Mouse (Mus musculus) mesoderm, embryonic 11.5 days (tissue): ENCODE measurements around the gene Sgip1.

Experiments
- DNase-seq: peaks from one replicate; pipeline ENCODE4 v3.0.0-alpha.2; 2012; ENCODE audit warnings: low read depth, low spot score

Sgip1 gene

GRCm38 (mm10) chr4:102741287-102741686, at the start of gene Sgip1:
Gene Sgip1, plus strand, starts transcription at chr4:102741297.
- no peak for DNase-seq

GRCm38 (mm10) chr4:102691402-102691801, 49.7 kb upstream of the Sgip1 start:
- no peak for DNase-seq

GRCm38 (mm10) chr4:102697966-102698365, 43.1 kb upstream of the Sgip1 start:
- DNase-seq: no peak

GRCm38 (mm10) chr4:102711731-102712130, 29.4 kb upstream of the Sgip1 start:
- DNase-seq: no peak

GRCm38 (mm10) chr4:102715532-102715931, 25.6 kb upstream of the Sgip1 start:
- no peak for DNase-seq

- no peak for DNase-seq
Observed at GRCm38 (mm10) chr4:102717123-102717828, 23.8 kb upstream of the Sgip1 start.

- peak; percentile 19 for DNase-seq
Observed at GRCm38 (mm10) chr4:102719535-102719934, 21.6 kb upstream of the Sgip1 start.

- no peak for DNase-seq
Observed at GRCm38 (mm10) chr4:102719951-102720350, 21.1 kb upstream of the Sgip1 start.

GRCm38 (mm10) chr4:102724442-102724841, 16.7 kb upstream of the Sgip1 start:
- DNase-seq: no peak

- DNase-seq: no peak
Observed at GRCm38 (mm10) chr4:102730976-102731375, 10.1 kb upstream of the Sgip1 start.

- no peak for DNase-seq
Observed at GRCm38 (mm10) chr4:102734022-102734657, 7.0 kb upstream of the Sgip1 start.

- no peak for DNase-seq
Observed at GRCm38 (mm10) chr4:102753334-102754090, 12.4 kb downstream of the Sgip1 start.

GRCm38 (mm10) chr4:102759095-102759890, 18.2 kb downstream of the Sgip1 start:
- DNase-seq: peak; percentile 78

GRCm38 (mm10) chr4:102760042-102760821, 19.1 kb downstream of the Sgip1 start:
- peak; percentile 89 for DNase-seq

GRCm38 (mm10) chr4:102762075-102762474, 21.0 kb downstream of the Sgip1 start:
- DNase-seq: no peak

- no peak for DNase-seq
Observed at GRCm38 (mm10) chr4:102769070-102769469, 28.0 kb downstream of the Sgip1 start.

GRCm38 (mm10) chr4:102769936-102770335, 28.8 kb downstream of the Sgip1 start:
- DNase-seq: no peak

- DNase-seq: no peak
Observed at GRCm38 (mm10) chr4:102771598-102772357, 30.7 kb downstream of the Sgip1 start.

- DNase-seq: no peak
Observed at GRCm38 (mm10) chr4:102773225-102773624, 32.1 kb downstream of the Sgip1 start.

GRCm38 (mm10) chr4:102773841-102774240, 32.7 kb downstream of the Sgip1 start:
- no peak for DNase-seq
